Mouse (Mus musculus) regulatory T cell (primary cell): ENCODE data around the gene Tiam1.

Experiments used
- in situ Hi-C: fragments of 300-600 bp; cut with MboI, MseI; formaldehyde crosslinking; loops from one replicate; pipeline ENCODE4 v1.15.1; 2025; ENCODE audit warnings: high pct_unique_total_duplicates

Gene Tiam1

GRCm38 (mm10) chr16:90052905-90053519 is 90.6 kb downstream of the Tiam1 start:
- in situ Hi-C loops = no loop called here

- in situ Hi-C loops = no loop called here
These were observed 91.2 kb downstream of the Tiam1 start for GRCm38 (mm10) chr16:90052409-90052808.

- in situ Hi-C loops = no loop called here
These were observed 92.5 kb downstream of the Tiam1 start for GRCm38 (mm10) chr16:90051051-90051450.

- in situ Hi-C loops = no loop called here
These were observed 95.7 kb downstream of the Tiam1 start for GRCm38 (mm10) chr16:90047841-90048240.

GRCm38 (mm10) chr16:90046494-90047158 is 96.9 kb downstream of the Tiam1 start:
- in situ Hi-C loops = no loop called here

GRCm38 (mm10) chr16:90045611-90046010 is 98.0 kb downstream of the Tiam1 start:
- in situ Hi-C loops = no loop called here

GRCm38 (mm10) chr16:90044004-90044754 is 99.4 kb downstream of the Tiam1 start:
- in situ Hi-C loops = loop anchor here (5.0 kb wide), 1 partner anchor 58 kb away; no protein-coding TSS in a partner anchor

- in situ Hi-C loops = loop anchor here (5.0 kb wide), 1 partner anchor 59 kb away; no protein-coding TSS in a partner anchor
These were observed 100.7 kb downstream of the Tiam1 start for GRCm38 (mm10) chr16:90042874-90043273.

- in situ Hi-C loops = loop anchor here (5.0 kb wide), 1 partner anchor 60 kb away; no protein-coding TSS in a partner anchor
These were observed 101.2 kb downstream of the Tiam1 start for GRCm38 (mm10) chr16:90042386-90042785.

- in situ Hi-C loops = loop anchor here (5.0 kb wide), 1 partner anchor 61 kb away; no protein-coding TSS in a partner anchor
These were observed 102.7 kb downstream of the Tiam1 start for GRCm38 (mm10) chr16:90040771-90041364.

GRCm38 (mm10) chr16:90035595-90036110 is 107.9 kb downstream of the Tiam1 start:
- in situ Hi-C loops = no loop called here

- in situ Hi-C loops = no loop called here
These were observed 113.2 kb downstream of the Tiam1 start for GRCm38 (mm10) chr16:90030355-90030754.

- in situ Hi-C loops = no loop called here
These were observed 115.7 kb downstream of the Tiam1 start for GRCm38 (mm10) chr16:90027886-90028285.

- in situ Hi-C loops = no loop called here
These were observed 117.9 kb downstream of the Tiam1 start for GRCm38 (mm10) chr16:90025526-90026172.

GRCm38 (mm10) chr16:90023665-90024010 is 119.9 kb downstream of the Tiam1 start:
- in situ Hi-C loops = no loop called here

GRCm38 (mm10) chr16:90022932-90023664 is 120.5 kb downstream of the Tiam1 start:
- in situ Hi-C loops = no loop called here

GRCm38 (mm10) chr16:90016046-90016445 is 127.5 kb downstream of the Tiam1 start:
- in situ Hi-C loops = no loop called here

GRCm38 (mm10) chr16:90014596-90014995 is 129.0 kb downstream of the Tiam1 start:
- in situ Hi-C loops = no loop called here

- in situ Hi-C loops = no loop called here
These were observed 131.9 kb downstream of the Tiam1 start for GRCm38 (mm10) chr16:90011521-90012181.

GRCm38 (mm10) chr16:90008504-90008903 is 135.1 kb downstream of the Tiam1 start:
- in situ Hi-C loops = no loop called here
